In the genomic region with DNA sequence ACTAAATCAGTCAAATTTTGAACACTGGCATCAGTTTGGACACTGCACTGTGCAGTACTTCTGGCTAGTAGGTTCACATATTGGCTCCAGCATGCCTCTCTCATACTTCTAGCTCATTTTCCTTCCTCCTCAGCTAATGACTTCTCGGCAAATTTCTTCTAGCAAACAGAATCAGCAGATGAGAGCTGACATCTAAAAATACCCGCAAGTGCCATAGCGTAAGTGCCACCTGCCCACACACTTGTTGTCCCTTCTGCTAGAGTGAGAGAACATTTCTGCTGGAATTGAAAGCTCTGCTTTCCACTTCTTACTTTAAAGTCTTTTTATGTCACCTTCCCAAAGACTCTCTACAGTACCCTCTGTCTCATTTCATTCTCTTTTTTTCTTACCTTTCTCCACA, we compare ENCODE assay signal across 20 mouse cellular contexts.
DNase-seq lines count a peak whose midpoint lies in the region; ATAC-seq and TF ChIP-seq lines count a peak whose summit lies in the region.
"Had no signal": no experiment of that assay in that cellular context is flagged by ENCODE, and none has a peak within 500 bp of the region (broad histone marks: within the 10 kb centered on the region; RNA-seq: fewer than 3 reads in every experiment).

No protein-coding gene starts in this region.

- H3K4me2 ChIP-seq in liver, postnatal 0 days (ENCODE audit: low read depth, low read length) = no peak overlapping the region
- no peak overlapping the region for H3K4me2 ChIP-seq in midbrain, embryonic 16.5 days (ENCODE audit: low read length)
- H3K4me2 ChIP-seq in liver, embryonic 12.5 days = no peak overlapping the region
- H3K4me2 ChIP-seq: embryonic facial prominence, embryonic 12.5 days; heart, embryonic 11.5 days; midbrain, embryonic 13.5 days had no signal

- no peaks in the 10 kb centered on the region for H3K27me3 ChIP-seq in liver, postnatal 0 days (ENCODE audit: insufficient read depth, low read length)
- no peaks in the 10 kb centered on the region for H3K27me3 ChIP-seq in midbrain, embryonic 16.5 days (ENCODE audit: control insufficient read depth, insufficient read depth, low read depth, low read length)
- H3K27me3 ChIP-seq in midbrain, embryonic 10.5 days (ENCODE audit: low read depth, poor library complexity, severe bottlenecking) = no peaks in the 10 kb centered on the region
- no peaks in the 10 kb centered on the region for H3K27me3 ChIP-seq in liver, embryonic 12.5 days (replicated peaks)
- H3K27me3 ChIP-seq: embryonic facial prominence, embryonic 12.5 days; midbrain, embryonic 13.5 days had no signal

- no peaks in the 10 kb centered on the region for H3K36me3 ChIP-seq in liver, postnatal 0 days (replicated peaks; ENCODE audit: insufficient read depth, low read length)
- no peaks in the 10 kb centered on the region for H3K36me3 ChIP-seq in midbrain, embryonic 16.5 days (ENCODE audit: control insufficient read depth, insufficient read depth, low read length)
- no peaks in the 10 kb centered on the region for H3K36me3 ChIP-seq in midbrain, embryonic 10.5 days
- H3K36me3 ChIP-seq in liver, embryonic 12.5 days = no peaks in the 10 kb centered on the region
- H3K36me3 ChIP-seq: embryonic facial prominence, embryonic 12.5 days; G1E; midbrain, embryonic 13.5 days had no signal

- no peak for TF ChIP-seq CTCF in liver, postnatal 0 days (IDR thresholded peaks at IDR 0.05; ENCODE audit: low read depth)

- no peaks in the 10 kb centered on the region for H3K9me3 ChIP-seq in liver, postnatal 0 days (ENCODE audit: low read length)
- no peaks in the 10 kb centered on the region for H3K9me3 ChIP-seq in midbrain, embryonic 16.5 days (replicated peaks; ENCODE audit: control insufficient read depth, low read length, poor library complexity, severe bottlenecking)
- H3K9me3 ChIP-seq in midbrain, embryonic 10.5 days (replicated peaks) = no peaks in the 10 kb centered on the region
- no peaks in the 10 kb centered on the region for H3K9me3 ChIP-seq in liver, embryonic 12.5 days (replicated peaks)
- H3K9me3 ChIP-seq: embryonic facial prominence, embryonic 12.5 days; G1E; midbrain, embryonic 13.5 days had no signal

- peak; percentile 70 to 88 for DNase-seq in layer of hippocampus, adult 18-20 months (ENCODE audit: low spot score in 2 of 2)
- peak; percentile 30 to 92 for DNase-seq in left cerebral cortex, adult 8-10 months (ENCODE audit: low spot score in 2 of 2)
- DNase-seq in right cerebral cortex, postnatal 25 days = peak; percentile 80
- DNase-seq in liver, postnatal 0 days = no peak
- no peak for DNase-seq in midbrain, embryonic 10.5 days (ENCODE audit: low spot score)
- DNase-seq: adrenal gland, adult 8-10 months; cerebellum, postnatal 10 days; gastrocnemius, postnatal 10 days; kidney, adult 9 months; kidney, postnatal 4 days; lung, adult 18-20 months; thymus, adult 18-20 months had no signal

- 82% methylated on average over 3 of the region's 3 CpGs for WGBS in liver, postnatal 0 days (ENCODE audit: insufficient replicate concordance)
- 93% methylated on average over 3 of the region's 3 CpGs for WGBS in midbrain, embryonic 16.5 days
- WGBS in midbrain, embryonic 10.5 days = 92% methylated on average over 3 of the region's 3 CpGs
- 73% methylated on average over 3 of the region's 3 CpGs for WGBS in liver, embryonic 12.5 days (ENCODE audit: insufficient replicate concordance)

- H3K9ac ChIP-seq in liver, postnatal 0 days (replicated peaks) = no peak overlapping the region
- H3K9ac ChIP-seq in midbrain, embryonic 16.5 days (ENCODE audit: low read depth, low read length) = no peak overlapping the region
- no peak overlapping the region for H3K9ac ChIP-seq in liver, embryonic 12.5 days
- H3K9ac ChIP-seq: embryonic facial prominence, embryonic 12.5 days; midbrain, embryonic 13.5 days had no signal

- no peak overlapping the region for H3K4me3 ChIP-seq in liver, postnatal 0 days (ENCODE audit: low read depth, low read length)
- H3K4me3 ChIP-seq in midbrain, embryonic 16.5 days (ENCODE audit: low read depth, low read length) = no peak overlapping the region
- H3K4me3 ChIP-seq in midbrain, embryonic 10.5 days = no peak overlapping the region
- no peak overlapping the region for H3K4me3 ChIP-seq in liver, embryonic 12.5 days
- H3K4me3 ChIP-seq: embryonic facial prominence, embryonic 12.5 days; midbrain, embryonic 13.5 days had no signal

- no peak overlapping the region for H3K27ac ChIP-seq in liver, postnatal 0 days (ENCODE audit: low read depth)
- H3K27ac ChIP-seq in midbrain, embryonic 16.5 days (ENCODE audit: low read length) = no peak overlapping the region
- H3K27ac ChIP-seq in midbrain, embryonic 10.5 days (replicated peaks) = no peak overlapping the region
- no peak overlapping the region for H3K27ac ChIP-seq in liver, embryonic 12.5 days
- H3K27ac ChIP-seq: embryonic facial prominence, embryonic 12.5 days; macrophage; midbrain, embryonic 13.5 days had no signal

- TF ChIP-seq EP300 in liver, postnatal 0 days (IDR thresholded peaks at IDR 0.05; ENCODE audit: low read depth) = no peak

- H3K4me1 ChIP-seq in liver, postnatal 0 days (ENCODE audit: insufficient read depth) = no peaks in the 10 kb centered on the region
- H3K4me1 ChIP-seq in midbrain, embryonic 16.5 days (ENCODE audit: control insufficient read depth, insufficient read depth, low read length) = no peaks in the 10 kb centered on the region
- H3K4me1 ChIP-seq in midbrain, embryonic 10.5 days = no peaks in the 10 kb centered on the region
- H3K4me1 ChIP-seq in liver, embryonic 12.5 days = no peaks in the 10 kb centered on the region
- H3K4me1 ChIP-seq: embryonic facial prominence, embryonic 12.5 days; midbrain, embryonic 13.5 days had no signal

- peak; percentile 97 for ATAC-seq in frontal cortex, adult (ENCODE audit: low TSS enrichment)
- ATAC-seq in liver, postnatal 0 days = no peak
- no peak for ATAC-seq in midbrain, embryonic 16.5 days
- no peak for ATAC-seq in liver, embryonic 12.5 days
- ATAC-seq: midbrain, embryonic 13.5 days had no signal

Comparison
In these comparisons a context has a peak if more than half of its experiments do, and no peak if none do; other contexts are left out.
1. DNase-seq: peak in layer of hippocampus, adult 18-20 months (2 of 2), left cerebral cortex, adult 8-10 months (2 of 2) and right cerebral cortex, postnatal 25 days (single experiment); none in liver, postnatal 0 days (single experiment) and midbrain, embryonic 10.5 days (single experiment).